Comparison of ENCODE assay signal across 9 mouse cellular contexts in the genomic region with DNA sequence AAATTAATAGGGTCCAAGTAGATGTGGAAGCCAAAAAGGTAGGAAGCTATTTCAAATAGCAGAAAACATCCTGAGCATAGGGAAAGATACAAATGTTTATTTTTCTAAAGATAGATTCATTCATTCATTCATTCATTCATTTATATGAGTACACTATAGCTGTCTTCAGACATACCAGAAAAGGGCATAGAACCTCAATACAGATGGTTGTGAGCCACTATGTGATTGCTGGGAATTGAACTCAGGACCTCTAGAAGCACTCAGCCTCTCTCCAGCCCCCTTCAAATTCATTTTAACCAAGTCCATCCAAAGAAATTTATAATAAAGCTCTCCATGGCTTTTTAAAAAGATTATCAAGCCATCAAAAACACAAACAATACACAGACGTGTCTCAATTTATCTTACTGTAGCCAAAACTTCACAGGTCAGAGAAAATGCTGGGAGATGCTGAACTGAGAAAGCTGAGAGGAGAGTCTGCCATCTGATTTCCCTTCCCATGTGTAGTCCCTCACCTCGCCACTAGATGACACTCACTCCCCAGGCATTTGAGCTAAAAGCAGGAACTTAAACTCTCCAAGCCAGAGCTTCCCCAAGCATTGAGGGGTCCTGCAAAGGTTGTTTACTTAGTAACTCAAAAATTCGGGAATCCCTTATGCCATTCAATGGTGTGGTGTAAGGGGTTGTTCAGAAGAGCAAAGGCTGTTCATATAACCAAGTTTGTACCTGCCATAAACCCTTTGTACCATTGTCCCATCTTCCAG. TPM values are rescaled to one million over a fixed set of nuclear protein-coding genes. Genes with fewer than 3 reads are reported as not detected.
DNase-seq lines count a peak whose midpoint lies in the region.
"Had no signal": no experiment of that assay in that cellular context is flagged by ENCODE, and none has a peak within 500 bp of the region (broad histone marks: within the 10 kb centered on the region; RNA-seq: fewer than 3 reads in every experiment).

No protein-coding gene starts in this region.

- H3K9me3 ChIP-seq in heart, embryonic 10.5 days: no peaks in the 10 kb centered on the region
- no peaks in the 10 kb centered on the region for H3K9me3 ChIP-seq in limb, embryonic 10.5 days (replicated peaks)

- WGBS in heart, embryonic 10.5 days: 3% methylated on average over 3 of the region's 3 CpGs
- 6% methylated on average over 3 of the region's 3 CpGs for WGBS in limb, embryonic 10.5 days

- no peaks in the 10 kb centered on the region for H3K27me3 ChIP-seq in heart, embryonic 10.5 days (ENCODE audit: insufficient read depth, poor library complexity, severe bottlenecking)
- H3K27me3 ChIP-seq in limb, embryonic 10.5 days (ENCODE audit: low read depth, poor library complexity, severe bottlenecking): no peaks in the 10 kb centered on the region

- DNase-seq in heart, adult 18-20 months: peak; percentile 47 to 86
- DNase-seq in heart, embryonic 10.5 days (ENCODE audit: low spot score): no peak
- DNase-seq in cerebellum, adult 8-10 months: peak; percentile 54
- peak; percentile 20 to 76 for DNase-seq in frontal cortex, postnatal 10 days (ENCODE audit: low spot score in 2 of 2)
- DNase-seq in kidney, adult 18-20 months: peak; percentile 79
- peak; percentile 77 for DNase-seq in limb, embryonic 10.5 days (ENCODE audit: low spot score)
- peak; percentile 6 to 50 for DNase-seq in monocyte, adult 2 months (ENCODE audit: low read depth in 1 of 2, low spot score in 2 of 2)
- DNase-seq in spleen, postnatal 14 days (ENCODE audit: low spot score in 2 of 2): peak; percentile 20 to 59

- H3K27ac ChIP-seq in heart, embryonic 10.5 days: no peak overlapping the region
- no peak overlapping the region for H3K27ac ChIP-seq in limb, embryonic 10.5 days

- no peak overlapping the region for H3K4me3 ChIP-seq in heart, embryonic 10.5 days
- H3K4me3 ChIP-seq in limb, embryonic 10.5 days: no peak overlapping the region

- no peaks in the 10 kb centered on the region for H3K36me3 ChIP-seq in heart, embryonic 10.5 days
- no peaks in the 10 kb centered on the region for H3K36me3 ChIP-seq in limb, embryonic 10.5 days

- H3K4me1 ChIP-seq in heart, embryonic 10.5 days: no peaks in the 10 kb centered on the region
- H3K4me1 ChIP-seq in limb, embryonic 10.5 days: no peaks in the 10 kb centered on the region

RNA-seq across cellular contexts. Expression of a gene that starts 24.9 kb away (rescaled TPM):
- total RNA-seq in heart, adult 18-20 months (2021): not detected
- not detected in 2 replicates for polyA plus RNA-seq in heart, embryonic 10.5 days (2016; fragmentation: Nextera tagmentation; extraction: Ambion mirVana)
- not detected in 2 replicates for polyA plus RNA-seq in limb, embryonic 10.5 days (2016; fragmentation: Nextera tagmentation; extraction: Ambion mirVana)

RNA-seq across cellular contexts. Expression of a gene that starts 32.0 kb away (rescaled TPM):
- total RNA-seq in heart, adult 18-20 months (2021): under 1 TPM in 1 of 2 experiments, not detected in 1; 0.15 TPM
- not detected in 2 replicates for polyA plus RNA-seq in heart, embryonic 10.5 days (2016; fragmentation: Nextera tagmentation; extraction: Ambion mirVana)
- not detected in 2 replicates for polyA plus RNA-seq in limb, embryonic 10.5 days (2016; fragmentation: Nextera tagmentation; extraction: Ambion mirVana)
- polyA plus RNA-seq: stomach, embryonic 14.5 days had no signal

RNA-seq across cellular contexts. Expression of a gene that starts 44.9 kb away (rescaled TPM):
- total RNA-seq in heart, adult 18-20 months (2021): not detected
- 0.09 TPM in 1 of 2 replicates, not detected in the other for polyA plus RNA-seq in heart, embryonic 10.5 days (2016; fragmentation: Nextera tagmentation; extraction: Ambion mirVana)
- not detected in 2 replicates for polyA plus RNA-seq in limb, embryonic 10.5 days (2016; fragmentation: Nextera tagmentation; extraction: Ambion mirVana)
